Mouse (Mus musculus): ENCODE results near the gene Rps27a. TPM values are rescaled to one million over a fixed set of nuclear protein-coding genes. Genes with fewer than 3 reads are reported as not detected.
"Not testable (repeated sequence)": the region's sequence is repeated elsewhere in the genome, so short reads cannot be mapped to it uniquely, and the experiment has no call there.

The Rps27a gene
- 100 to 1,000 TPM; 405 to 423 TPM for total RNA-seq (2021)
- long read RNA-seq, experiment 1, transcript Rps27a-202 (6 exons, 791 nt): major isoform, 74 of 94 reads
- long read RNA-seq, experiment 1, transcript Rps27a-201 (5 exons, 637 nt): minor isoform, 10 of 94 reads
- long read RNA-seq, experiment 1, partial matches to known transcripts: 1 of 94 reads
- long read RNA-seq, experiment 1, other reads (novel, unspliced or antisense): 8 of 94 reads
- long read RNA-seq, experiment 2, transcript Rps27a-202 (6 exons, 791 nt): major isoform, 77 of 109 reads
- long read RNA-seq, experiment 2, transcript Rps27a-201 (5 exons, 637 nt): minor isoform, 21 of 109 reads
- long read RNA-seq, experiment 2, partial matches to known transcripts: 0 of 109 reads
- long read RNA-seq, experiment 2, other reads (novel, unspliced or antisense): 11 of 109 reads

DNA sequence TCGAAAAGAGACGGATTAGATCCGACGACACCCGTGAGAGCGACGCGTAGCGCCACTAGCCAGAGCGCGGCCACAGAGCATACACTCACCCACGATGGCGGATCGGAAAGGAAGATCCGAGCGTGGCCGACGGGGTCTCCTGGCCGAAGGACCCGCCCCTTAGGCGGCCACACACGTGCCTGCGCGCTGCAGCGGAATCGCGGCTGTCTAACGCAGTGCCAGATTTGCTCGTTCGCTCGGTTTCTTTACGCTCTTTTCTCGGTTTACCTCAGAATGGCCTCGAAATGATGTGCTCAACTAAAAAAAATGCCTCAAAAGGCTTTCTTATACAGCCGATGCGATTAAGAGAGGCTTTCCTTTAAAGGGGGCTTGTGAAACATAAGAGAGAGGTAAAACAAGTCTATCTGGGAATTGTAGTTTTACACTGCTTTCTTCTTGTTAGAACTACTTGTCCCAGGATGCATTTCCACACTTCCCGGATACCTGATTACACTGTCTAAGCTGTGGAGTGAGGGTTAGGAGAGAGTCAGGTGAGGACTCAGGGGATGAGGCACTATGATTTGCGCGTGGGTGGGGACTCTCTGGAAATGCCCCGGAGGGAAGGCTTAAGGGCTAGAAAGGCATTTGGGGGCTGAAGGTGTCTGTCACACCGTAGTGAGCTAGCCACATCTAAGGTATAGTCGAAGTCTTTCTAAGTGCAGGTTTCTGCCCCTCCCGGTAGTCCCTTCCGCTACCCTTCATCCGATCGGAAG is at the start of gene Rps27a, which contains the start of gene Clhc1:
Gene Rps27a, minus strand, starts transcription at position 358 of the 752 bp plus-strand sequence.
Gene Clhc1, plus strand, starts transcription at position 199 of the 752 bp plus-strand sequence.
- peak; percentile 93 for DNase-seq (ENCODE audit: low spot score in 2 of 2)
- intact Hi-C loops (cut with DNase I): loop anchor here (2.0 to 5.0 kb wide), 4 partner anchors 145 to 479 kb away; partner anchors contain the start of genes Eml6 and Rtn4

DNA sequence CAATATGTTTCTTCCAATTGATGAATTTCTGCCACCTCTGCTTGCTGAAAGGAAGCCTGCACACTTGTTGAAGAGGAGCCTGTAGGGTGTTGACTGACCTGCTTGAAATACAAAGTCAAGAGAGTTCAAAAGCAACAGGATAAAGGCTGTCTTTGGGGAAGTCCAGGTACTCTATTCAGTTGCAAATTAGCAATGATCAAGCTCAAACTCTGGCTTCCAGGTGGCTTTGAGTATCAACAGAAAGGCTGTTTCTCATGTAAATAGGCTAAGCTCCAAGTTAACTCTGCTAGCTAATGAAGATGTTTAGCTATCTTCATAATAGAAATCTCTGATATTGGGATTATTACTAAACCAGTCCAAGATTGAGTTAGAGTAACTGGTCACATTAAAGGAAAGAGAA is 49.2 kb upstream of the Rps27a start:
- intact Hi-C loops (cut with DNase I): no loop called here
- DNase-seq (ENCODE audit: low spot score in 2 of 2): no peak

DNA sequence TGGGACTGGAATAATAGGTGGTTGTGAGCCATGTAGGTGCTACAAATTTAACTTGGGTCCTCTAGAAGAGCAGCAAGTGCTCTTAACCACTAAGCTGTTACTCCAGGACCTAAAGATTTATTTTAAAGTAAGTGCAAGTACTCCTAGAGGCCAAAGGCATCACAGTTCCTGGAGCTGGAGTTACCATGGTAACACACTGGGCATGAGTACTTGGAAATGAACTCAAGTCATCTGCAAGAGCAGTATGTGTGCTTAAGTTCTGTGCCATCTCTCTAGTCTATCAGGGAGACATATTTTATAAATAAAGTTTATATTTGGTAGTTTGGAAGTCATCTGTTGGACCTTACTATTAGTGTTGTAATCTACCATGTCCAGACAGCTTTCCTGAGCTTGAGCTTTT is 47.3 kb upstream of the Rps27a start:
- DNase-seq (ENCODE audit: low spot score in 2 of 2): no peak
- intact Hi-C loops (cut with DNase I): no loop called here

DNA sequence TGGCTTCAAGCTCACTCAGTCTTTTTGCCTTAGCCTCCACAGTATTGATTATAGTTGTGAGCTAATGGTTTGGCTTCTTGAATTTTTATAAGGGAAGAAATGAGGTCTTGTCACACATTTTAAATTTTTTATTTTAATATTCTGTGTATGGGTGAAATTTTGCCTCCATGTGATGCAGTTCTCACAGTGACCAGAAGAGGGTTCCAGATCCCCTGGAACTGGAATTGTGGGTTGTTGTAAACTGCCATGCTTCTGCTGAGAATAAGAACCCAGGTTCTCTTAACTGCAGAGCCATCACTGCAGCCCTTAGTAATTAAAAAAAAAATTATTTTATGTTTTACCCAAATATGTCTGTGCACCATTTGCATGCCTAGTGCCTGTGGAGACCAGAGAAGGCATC is 31.7 kb upstream of the Rps27a start:
- DNase-seq (ENCODE audit: low spot score in 2 of 2): no peak
- intact Hi-C loops (cut with DNase I): no loop called here

- intact Hi-C loops (cut with DNase I): no loop called here
- no peak for DNase-seq (ENCODE audit: low spot score in 2 of 2)
Observed at GRCm38 (mm10) chr11:29572656-29573055, 24.7 kb upstream of the Rps27a start.

- no peak for DNase-seq (ENCODE audit: low spot score in 2 of 2)
- intact Hi-C loops (cut with DNase I): no loop called here
Observed at GRCm38 (mm10) chr11:29571536-29571935, 23.6 kb upstream of the Rps27a start.

DNA sequence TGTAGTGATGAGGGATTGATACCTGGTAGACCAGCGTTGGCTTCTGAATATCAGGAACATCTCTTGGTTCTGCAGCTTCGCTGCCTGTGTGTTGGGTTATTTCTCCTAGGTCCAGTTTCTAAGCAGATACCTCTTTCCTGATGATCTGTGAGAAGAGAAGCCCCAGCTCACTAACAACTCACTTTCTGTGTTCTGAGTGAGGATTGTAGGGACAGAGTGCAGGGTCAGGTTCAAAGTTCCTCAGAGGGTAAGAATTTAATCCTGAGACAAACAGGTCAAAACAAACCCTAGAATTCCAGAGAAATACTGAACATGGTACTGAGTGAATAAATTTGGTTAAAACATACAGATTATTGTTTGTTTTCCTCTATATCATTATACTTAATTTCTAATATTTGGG is 15.5 kb upstream of the Rps27a start:
- intact Hi-C loops (cut with DNase I): no loop called here
- no peak for DNase-seq (ENCODE audit: low spot score in 2 of 2)

DNA sequence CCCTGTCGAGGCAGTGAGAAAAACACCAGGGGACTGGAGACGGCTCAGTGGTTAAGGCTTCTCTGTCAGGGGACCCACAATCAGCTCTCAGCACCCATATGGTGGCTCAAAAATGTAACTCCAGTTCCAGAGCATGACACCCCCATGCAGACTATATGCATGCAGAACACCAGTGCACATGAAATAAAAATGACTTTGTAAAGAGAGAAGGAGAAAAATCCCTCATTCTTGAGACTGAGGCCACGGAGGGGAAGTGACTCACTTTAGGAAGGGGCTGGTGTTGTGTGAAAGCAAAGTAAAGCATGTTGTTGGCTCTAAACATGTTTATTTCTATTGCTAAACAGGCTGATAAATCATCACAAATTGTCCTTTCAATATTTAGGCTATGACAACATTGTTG is 13.1 kb upstream of the Rps27a start:
- no peak for DNase-seq (ENCODE audit: low spot score in 2 of 2)
- intact Hi-C loops (cut with DNase I): no loop called here

DNA sequence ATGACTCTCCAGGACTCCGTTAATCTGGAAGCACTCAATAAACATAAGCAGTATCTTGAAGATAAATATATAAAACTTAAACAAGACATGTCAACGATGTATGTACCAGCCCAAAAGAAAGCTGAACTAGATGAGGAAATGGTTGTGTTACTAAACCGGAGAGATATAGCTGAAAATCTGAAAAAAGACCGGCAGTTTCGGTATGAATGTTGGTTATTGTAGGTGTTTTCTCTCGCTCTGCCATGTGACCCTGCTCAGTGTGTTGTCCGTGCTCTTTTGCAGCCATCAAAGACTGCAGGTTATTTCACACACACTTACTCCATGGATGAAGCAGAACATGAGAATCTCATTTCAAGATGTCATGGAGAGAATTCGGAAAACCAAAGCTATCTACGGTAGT is 12.5 kb upstream of the Rps27a start:
- intact Hi-C loops (cut with DNase I): no loop called here
- no peak for DNase-seq (ENCODE audit: low spot score in 2 of 2)

DNA sequence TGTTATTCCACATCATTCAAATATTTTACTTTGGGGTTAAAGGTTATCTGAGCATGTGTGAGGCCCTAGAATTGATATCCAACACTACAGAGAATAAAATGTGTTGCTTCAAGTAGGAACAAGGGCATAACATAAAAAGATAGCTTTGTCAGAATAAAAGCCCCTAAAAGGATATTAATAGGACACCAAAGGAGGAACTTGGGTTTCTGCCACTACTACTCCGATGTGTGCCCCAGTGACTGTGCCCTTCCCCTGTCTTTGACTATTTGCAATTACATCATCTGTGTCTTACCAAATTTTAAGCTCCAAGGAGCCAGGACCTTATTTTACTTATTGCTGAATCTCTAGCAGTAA is 1.5 kb upstream of the Rps27a start:
- intact Hi-C loops (cut with DNase I): loop anchor here (2.0 to 5.0 kb wide), 4 partner anchors 143 to 478 kb away; partner anchors contain the start of genes Eml6 and Rtn4

GRCm38 (mm10) chr11:29548504-29549424 is 855 bp upstream of the Rps27a start:
- DNase-seq (ENCODE audit: low spot score in 2 of 2): no peak
- intact Hi-C loops (cut with DNase I): loop anchor here (2.0 to 5.0 kb wide), 4 partner anchors 144 to 479 kb away; partner anchors contain the start of genes Eml6 and Rtn4

More for the DNA sequence above, 1.5 kb upstream of the Rps27a start:
- DNase-seq (ENCODE audit: low spot score in 2 of 2): no peak

DNA sequence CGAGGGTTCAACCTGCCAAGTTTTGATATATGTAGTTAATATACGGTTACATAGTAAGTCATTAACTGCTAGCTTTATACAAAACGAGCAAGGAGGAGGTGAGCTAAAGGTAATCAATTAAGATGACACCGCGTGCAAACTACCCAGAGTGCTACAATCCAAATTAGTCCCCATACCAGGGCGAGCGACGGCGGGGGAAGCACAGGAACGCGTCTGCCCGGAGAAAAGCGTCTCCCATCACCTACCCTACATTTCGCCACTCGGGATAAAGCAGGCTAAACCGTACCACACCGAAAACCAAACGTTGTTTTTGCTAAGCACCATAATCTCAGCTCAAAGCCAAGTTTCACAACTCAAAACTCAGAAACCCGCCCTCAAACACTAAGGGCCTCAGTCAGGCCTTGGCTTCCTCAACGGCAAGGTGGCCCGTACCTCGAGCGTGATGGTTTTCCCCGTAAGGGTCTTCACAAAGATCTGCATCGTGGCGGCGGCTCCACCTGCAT is 609 bp downstream of the Rps27a start:
- no peak for DNase-seq (ENCODE audit: low spot score in 2 of 2)
- intact Hi-C loops (cut with DNase I): loop anchor here (5.0 kb wide), 3 partner anchors 165 to 480 kb away; partner anchors contain the start of gene Eml6

DNA sequence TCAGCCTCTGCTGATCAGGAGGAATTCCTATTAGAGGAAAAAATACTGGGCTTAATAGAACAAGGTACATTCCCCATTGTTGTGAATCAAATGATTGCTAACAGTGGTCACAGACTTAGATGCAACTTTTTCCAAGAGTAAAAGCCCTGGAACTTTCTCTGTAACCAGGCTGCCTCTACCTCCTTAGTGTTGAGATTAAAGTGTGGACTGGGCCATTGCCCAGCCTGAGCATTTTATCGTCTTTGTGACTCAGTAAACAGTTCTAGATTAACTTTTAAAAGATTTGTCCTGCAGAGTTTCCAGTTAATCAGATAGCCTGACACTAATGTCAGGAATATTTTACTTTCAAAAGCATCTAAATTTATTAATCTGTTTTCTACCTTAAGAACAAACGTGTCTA is 1.1 kb downstream of the Rps27a start:
- intact Hi-C loops (cut with DNase I): loop anchor here (5.0 kb wide), 3 partner anchors 166 to 481 kb away; partner anchors contain the start of gene Eml6
- no peak for DNase-seq (ENCODE audit: low spot score in 2 of 2)

GRCm38 (mm10) chr11:29546297-29546696 is 1.6 kb downstream of the Rps27a start:
- not testable (repeated sequence) for DNase-seq (ENCODE audit: low spot score in 2 of 2)
- intact Hi-C loops (cut with DNase I): loop anchor here (5.0 kb wide), 3 partner anchors 166 to 481 kb away; partner anchors contain the start of gene Eml6

GRCm38 (mm10) chr11:29545150-29545752 is 2.7 kb downstream of the Rps27a start:
- intact Hi-C loops (cut with DNase I): loop anchor here (5.0 kb wide), 3 partner anchors 167 to 482 kb away; partner anchors contain the start of gene Eml6
- DNase-seq (ENCODE audit: low spot score in 2 of 2): not testable (repeated sequence)

- intact Hi-C loops (cut with DNase I): no loop called here
- no peak for DNase-seq (ENCODE audit: low spot score in 2 of 2)
Observed at GRCm38 (mm10) chr11:29544225-29544945, 3.5 kb downstream of the Rps27a start.

DNA sequence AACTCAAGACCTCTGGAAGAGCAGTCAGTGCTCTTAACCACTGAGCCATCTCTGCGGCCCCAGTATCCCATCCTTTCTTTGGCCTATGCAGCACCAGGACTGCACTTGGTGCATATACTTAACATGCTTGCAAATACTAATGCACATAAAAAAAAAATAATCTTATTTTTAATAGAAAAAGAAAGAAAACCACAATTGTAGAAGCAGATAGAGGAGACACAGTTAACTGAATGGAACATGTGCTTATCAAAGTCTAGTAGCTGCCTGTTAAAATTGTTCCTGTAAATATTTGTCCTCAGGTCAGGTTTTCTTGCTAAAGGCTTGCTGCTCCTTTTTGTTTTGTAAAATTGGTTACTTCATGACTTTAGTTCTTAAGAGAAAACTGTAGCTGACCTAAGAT is 9.7 kb downstream of the Rps27a start:
- DNase-seq (ENCODE audit: low spot score in 2 of 2): no peak
- intact Hi-C loops (cut with DNase I): no loop called here
